Mouse (Mus musculus): ENCODE data around the gene Gch1. TPM values are rescaled to one million over a fixed set of nuclear protein-coding genes. Genes with fewer than 3 reads are reported as not detected.
"Not testable (repeated sequence)": the region's sequence is repeated elsewhere in the genome, so short reads cannot be mapped to it uniquely, and the experiment has no call there.

The Gch1 gene
- polyA plus RNA-seq, 1 experiment from 2014 or later = 2.2 TPM

GRCm38 (mm10) chr14:47115154-47115553 is 74.1 kb downstream of the Gch1 start:
- DNase-seq (ENCODE audit: low read depth, low spot score) (no peak), ATAC-seq (peak; percentile 58)
- POLR2A ChIA-PET = no interaction called here
- in situ Hi-C loops (cut with MboI; ENCODE audit: low pct_unique_long_range_greater_than_20kb) = no loop called here
- CTCF ChIA-PET = no interaction called here
- no peaks in the 10 kb centered on the region for H3K27me3 ChIP-seq
- no peak for TF ChIP-seq CTCF (IDR thresholded peaks at IDR 0.05)

- ChIA-PET POLR2A (interaction anchor here (0.6 kb wide), 1 partner anchor 1100 kb away, joined by 4 read pairs; no protein-coding TSS in a partner anchor), CTCF (interaction anchor here (0.7 kb wide), 1 partner anchor 127 kb away, joined by 3 read pairs; no protein-coding TSS in a partner anchor)
- in situ Hi-C loops (cut with MboI; ENCODE audit: low pct_unique_long_range_greater_than_20kb) = no loop called here
- no peak for DNase-seq (ENCODE audit: low read depth, low spot score)
- no peaks in the 10 kb centered on the region for H3K27me3 ChIP-seq
- no peak for TF ChIP-seq CTCF (IDR thresholded peaks at IDR 0.05)
- no peak for ATAC-seq
Measured at GRCm38 (mm10) chr14:47111341-47111740, 77.9 kb downstream of the Gch1 start.

DNA sequence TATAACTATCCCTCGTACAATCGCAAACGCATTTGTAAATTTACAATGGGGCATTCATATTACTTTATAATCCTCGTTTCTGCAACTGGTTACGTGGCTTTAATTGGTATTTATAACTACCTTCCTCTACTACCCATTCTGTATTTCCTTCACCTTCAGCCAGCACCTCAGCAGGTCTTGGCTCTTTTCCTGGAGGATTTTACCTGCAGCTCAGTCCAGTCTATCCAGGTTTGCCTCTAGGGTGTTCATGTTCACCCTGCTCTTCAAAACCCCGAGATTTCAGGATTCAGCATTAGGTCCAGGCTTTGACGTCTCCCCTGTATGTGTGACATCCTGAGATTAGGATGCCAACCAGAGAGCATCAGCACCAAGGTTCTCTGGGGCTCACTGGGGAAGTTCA is 78.8 kb downstream of the Gch1 start:
- POLR2A ChIA-PET; ATAC-seq; H3K27me3 ChIP-seq; DNase-seq (ENCODE audit: low read depth, low spot score); in situ Hi-C loops (cut with MboI; ENCODE audit: low pct_unique_long_range_greater_than_20kb): not testable (repeated sequence)
- CTCF ChIA-PET = interaction anchor here (0.7 kb wide), 1 partner anchor 128 kb away, joined by 3 read pairs; no protein-coding TSS in a partner anchor

- ChIA-PET CTCF (interaction anchor here (0.8 kb wide), 1 partner anchor 226 kb away, joined by 3 read pairs; no protein-coding TSS in a partner anchor), POLR2A (no interaction called here)
- DNase-seq (ENCODE audit: low read depth, low spot score) (no peak), ATAC-seq (no peak)
- no peak for TF ChIP-seq CTCF (IDR thresholded peaks at IDR 0.05)
- no peaks in the 10 kb centered on the region for H3K27me3 ChIP-seq
- in situ Hi-C loops (cut with MboI; ENCODE audit: low pct_unique_long_range_greater_than_20kb) = no loop called here
Measured at GRCm38 (mm10) chr14:47107461-47107860, 81.8 kb downstream of the Gch1 start.

DNA sequence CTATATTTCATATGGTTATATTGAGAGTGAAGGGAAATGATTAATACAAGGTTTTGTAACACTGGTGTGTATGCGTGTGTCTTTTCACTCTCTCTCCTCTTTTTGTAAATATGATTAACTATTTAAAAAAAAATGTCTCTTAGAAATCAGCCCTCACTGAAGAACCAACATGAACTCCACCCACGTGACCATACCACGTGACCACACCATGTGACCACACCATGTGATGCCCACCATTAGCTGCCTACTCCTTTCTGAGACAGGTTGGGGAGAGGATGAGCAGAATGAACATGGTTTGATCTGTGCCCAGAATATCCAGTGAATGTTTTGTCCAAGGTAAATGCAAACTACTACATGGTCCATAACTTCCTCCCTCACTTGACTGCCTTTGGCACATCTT is 83.5 kb downstream of the Gch1 start:
- ATAC-seq (no peak), DNase-seq (ENCODE audit: low read depth, low spot score) (no peak)
- no peak for TF ChIP-seq CTCF (IDR thresholded peaks at IDR 0.05)
- ChIA-PET CTCF (interaction anchor here (1.0 kb wide), 1 partner anchor 19 kb away, joined by 3 read pairs; no protein-coding TSS in a partner anchor), POLR2A (no interaction called here)
- no peaks in the 10 kb centered on the region for H3K27me3 ChIP-seq
- in situ Hi-C loops (cut with MboI; ENCODE audit: low pct_unique_long_range_greater_than_20kb) = no loop called here

GRCm38 (mm10) chr14:47105174-47105557 is 84.0 kb downstream of the Gch1 start:
- no peak for DNase-seq (ENCODE audit: low read depth, low spot score)
- ChIA-PET CTCF (interaction anchor here (1.0 kb wide), 1 partner anchor 18 kb away, joined by 3 read pairs; no protein-coding TSS in a partner anchor), POLR2A (interaction anchor here (0.6 kb wide), 1 partner anchor 252 kb away, joined by 3 read pairs; no protein-coding TSS in a partner anchor)
- TF ChIP-seq CTCF (IDR thresholded peaks at IDR 0.05) = no peak
- in situ Hi-C loops (cut with MboI; ENCODE audit: low pct_unique_long_range_greater_than_20kb) = no loop called here
- H3K27me3 ChIP-seq = no peaks in the 10 kb centered on the region
- no peak for ATAC-seq

DNA sequence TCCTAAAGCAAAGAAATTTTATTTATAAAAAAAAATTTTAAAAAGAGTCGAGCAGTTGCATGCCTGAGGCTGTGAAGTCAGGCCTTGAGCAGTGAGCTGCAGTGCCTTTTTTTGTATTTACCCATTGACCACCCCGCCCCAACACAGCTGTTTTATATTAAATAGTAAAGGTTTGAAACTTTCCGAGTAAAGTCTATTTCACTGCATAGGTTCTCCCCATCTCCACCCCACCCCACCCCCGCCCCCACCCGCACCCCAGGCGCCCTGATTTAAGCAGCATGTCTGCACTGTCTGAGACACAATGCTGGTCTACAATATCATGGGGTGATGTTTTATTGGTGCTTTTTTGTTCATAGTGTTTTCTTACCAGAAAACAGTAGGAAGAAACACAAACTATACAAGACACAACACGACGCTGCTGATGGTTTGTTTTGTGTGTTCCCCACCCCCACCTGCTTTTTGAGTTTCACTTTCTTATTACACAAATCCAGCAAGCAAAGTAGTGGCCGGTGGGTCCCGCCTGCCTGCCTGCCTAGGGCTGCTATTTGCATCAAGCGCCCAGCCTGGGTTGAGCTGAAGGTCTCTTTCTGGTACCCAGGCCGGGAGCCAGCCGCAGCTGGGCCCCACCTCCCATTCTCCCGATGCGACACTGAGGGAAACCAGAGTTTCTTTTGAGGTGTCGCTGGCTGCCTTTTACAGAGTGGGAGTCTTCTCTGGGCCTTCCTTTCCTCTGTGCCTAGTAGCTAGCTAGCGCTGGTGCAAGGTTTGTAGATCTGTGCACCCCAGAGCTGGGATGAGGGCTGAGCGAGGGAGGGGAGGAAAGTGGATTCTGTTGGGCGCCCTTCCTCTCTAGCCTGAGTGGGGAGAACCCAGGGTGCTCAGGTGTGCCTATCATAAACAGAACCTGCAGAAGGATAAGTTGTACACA is 84.7 kb downstream of the Gch1 start:
- ATAC-seq (no peak), DNase-seq (ENCODE audit: low read depth, low spot score) (no peak)
- ChIA-PET CTCF (interaction anchor here (1.0 to 1.2 kb wide), 2 partner anchors 11 to 18 kb away, joined by 3 read pairs; no protein-coding TSS in a partner anchor), POLR2A (interaction anchor here (0.6 kb wide), 1 partner anchor 252 kb away, joined by 3 read pairs; no protein-coding TSS in a partner anchor)
- H3K27me3 ChIP-seq = no peaks in the 10 kb centered on the region
- no peak for TF ChIP-seq CTCF (IDR thresholded peaks at IDR 0.05)
- in situ Hi-C loops (cut with MboI; ENCODE audit: low pct_unique_long_range_greater_than_20kb) = no loop called here

Other genes starting within 250 kb of the Gch1 start
- 10.6 TPM for gene Wdhd1, start 87.4 kb upstream of the Gch1 start, polyA plus RNA-seq (2021)
- 14.5 TPM for gene Socs4, start 87.5 kb upstream of the Gch1 start, polyA plus RNA-seq (2021)
- gene Mapk1ip1l, start 108.9 kb upstream of the Gch1 start, polyA plus RNA-seq (2021) = 51.6 TPM
- 453 TPM for gene Lgals3, start 178.3 kb upstream of the Gch1 start, polyA plus RNA-seq (2021)
- 38.3 TPM for gene Dlgap5, start 229.0 kb upstream of the Gch1 start, polyA plus RNA-seq (2021)